Mouse (Mus musculus): ENCODE measurements around the gene Kcnrg.

DNA sequence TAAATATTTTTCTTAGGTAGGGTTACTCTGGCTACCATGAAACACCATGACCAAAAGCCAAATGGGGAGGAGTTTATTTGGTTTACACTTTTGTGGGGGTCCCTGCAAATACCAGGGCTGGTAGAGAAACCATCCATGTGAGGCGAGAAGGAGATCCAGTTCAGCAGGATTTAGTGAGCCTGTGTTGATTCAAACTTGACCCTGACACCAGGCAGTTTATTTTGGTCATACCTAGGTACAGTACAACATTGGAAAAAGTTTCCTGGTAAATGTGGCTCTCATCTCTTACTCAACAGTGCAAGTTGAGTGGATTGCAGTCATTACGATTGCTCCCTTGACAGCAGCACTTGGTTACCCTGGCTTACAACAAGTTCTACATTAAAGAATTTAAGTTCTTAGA is 6.1 kb downstream of the Kcnrg start:
- no peak for TF ChIP-seq CTCF (IDR thresholded peaks at IDR 0.05; ENCODE audit: low read depth)
- TF ChIP-seq EP300 (IDR thresholded peaks at IDR 0.05; ENCODE audit: low read depth), result no peak
